Mouse (Mus musculus): ENCODE results near the gene Tmbim6.

Gene Tmbim6

DNA sequence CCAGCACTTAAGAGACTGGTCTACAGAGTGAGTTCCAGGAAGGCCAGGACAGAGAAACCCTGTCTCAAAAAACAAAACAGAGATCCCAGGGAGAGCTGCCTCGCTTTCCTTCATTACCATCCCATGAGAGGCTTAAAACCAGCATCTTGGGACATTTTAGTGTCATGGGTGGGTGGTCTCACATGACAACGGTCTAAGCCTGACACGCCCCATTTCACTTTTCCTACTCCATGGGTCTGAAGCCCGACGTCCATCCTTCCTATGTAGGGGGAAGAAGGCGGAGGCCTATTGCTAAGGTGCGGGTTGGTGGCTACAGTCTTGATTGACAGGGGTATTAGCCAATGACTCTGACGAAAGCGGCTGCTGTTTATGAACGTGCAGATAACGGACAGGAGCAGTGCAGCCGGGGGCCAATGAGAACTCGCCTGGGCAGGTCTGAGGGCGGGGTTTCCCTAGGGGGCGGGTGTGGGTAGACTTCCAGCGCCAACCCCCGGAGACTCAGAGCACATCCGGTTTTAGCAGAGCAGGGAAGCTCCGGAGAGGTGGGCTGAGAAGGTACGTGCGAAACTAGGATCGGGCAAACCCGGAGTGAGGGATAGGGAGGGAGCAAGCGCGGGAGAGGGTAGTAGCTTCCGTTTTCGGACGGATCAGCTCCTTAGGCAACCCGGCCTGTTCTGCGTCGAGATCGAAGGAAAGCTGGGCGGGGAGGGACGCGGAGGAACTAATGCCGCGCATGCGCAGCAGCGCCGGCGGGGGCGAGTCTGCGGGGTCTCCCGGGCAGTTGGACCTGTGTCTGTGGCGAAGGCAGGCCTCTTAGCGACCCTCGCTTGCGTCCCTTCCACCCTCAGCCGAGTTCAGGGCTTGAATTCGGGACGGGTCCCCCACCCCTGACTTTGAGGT is at the start of gene Tmbim6:
TSS of gene Tmbim6 (plus strand) at position 397 of the 900 bp plus-strand sequence.
- peak; percentile 100 for DNase-seq (ENCODE audit: low read depth, low spot score)

- no peak for DNase-seq (ENCODE audit: low read depth, low spot score)
Observed at GRCm38 (mm10) chr15:99343414-99344147, 49.1 kb upstream of the Tmbim6 start.

GRCm38 (mm10) chr15:99344148-99344870 is 48.4 kb upstream of the Tmbim6 start:
- no peak for DNase-seq (ENCODE audit: low read depth, low spot score)

GRCm38 (mm10) chr15:99344961-99345360 is 47.7 kb upstream of the Tmbim6 start:
- no peak for DNase-seq (ENCODE audit: low read depth, low spot score)

DNA sequence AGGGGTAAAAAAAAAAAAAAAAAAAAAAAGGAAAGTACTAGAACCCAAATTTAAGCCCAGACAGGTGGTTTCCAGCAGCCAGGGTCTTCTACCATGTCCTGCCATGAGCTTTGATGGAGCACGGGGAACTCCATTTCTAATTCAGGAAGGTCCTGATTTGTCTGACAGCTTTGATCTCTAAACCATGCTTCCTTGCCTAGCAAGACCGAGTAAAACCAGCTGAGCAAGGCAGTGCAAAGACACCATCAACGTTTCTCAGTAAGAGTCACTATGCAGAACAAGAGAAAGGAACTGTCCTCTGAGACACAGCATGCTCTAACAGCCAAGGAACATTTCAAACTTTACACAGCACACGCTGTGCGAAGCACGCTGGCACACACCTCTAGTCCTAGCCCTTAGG is 41.1 kb upstream of the Tmbim6 start:
- no peak for DNase-seq (ENCODE audit: low read depth, low spot score)

GRCm38 (mm10) chr15:99352306-99352705 is 40.4 kb upstream of the Tmbim6 start:
- no peak for DNase-seq (ENCODE audit: low read depth, low spot score)

- DNase-seq (ENCODE audit: low read depth, low spot score) = no peak
Observed at GRCm38 (mm10) chr15:99355660-99356059, 37.0 kb upstream of the Tmbim6 start.

GRCm38 (mm10) chr15:99356462-99356861 is 36.2 kb upstream of the Tmbim6 start:
- no peak for DNase-seq (ENCODE audit: low read depth, low spot score)

DNA sequence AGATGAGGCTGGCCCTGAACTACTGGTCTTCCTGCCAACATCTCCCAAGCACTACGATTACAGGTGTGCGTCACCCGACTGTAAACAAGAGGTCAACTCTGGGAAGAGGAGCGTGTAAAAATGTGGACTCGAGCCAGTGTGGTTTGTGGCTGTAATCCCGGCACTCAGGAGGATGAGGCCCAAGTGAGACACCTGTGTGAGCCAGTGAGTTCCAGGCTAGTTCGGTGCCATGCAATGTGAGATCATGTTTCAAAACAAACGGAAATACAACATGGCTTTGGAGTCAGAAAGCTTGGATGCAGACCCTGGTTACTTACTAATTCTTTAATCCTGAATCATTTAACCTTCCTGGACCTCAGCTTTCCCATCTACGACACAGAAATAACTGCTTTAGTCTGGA is 33.7 kb upstream of the Tmbim6 start:
- DNase-seq (ENCODE audit: low read depth, low spot score) = no peak

DNA sequence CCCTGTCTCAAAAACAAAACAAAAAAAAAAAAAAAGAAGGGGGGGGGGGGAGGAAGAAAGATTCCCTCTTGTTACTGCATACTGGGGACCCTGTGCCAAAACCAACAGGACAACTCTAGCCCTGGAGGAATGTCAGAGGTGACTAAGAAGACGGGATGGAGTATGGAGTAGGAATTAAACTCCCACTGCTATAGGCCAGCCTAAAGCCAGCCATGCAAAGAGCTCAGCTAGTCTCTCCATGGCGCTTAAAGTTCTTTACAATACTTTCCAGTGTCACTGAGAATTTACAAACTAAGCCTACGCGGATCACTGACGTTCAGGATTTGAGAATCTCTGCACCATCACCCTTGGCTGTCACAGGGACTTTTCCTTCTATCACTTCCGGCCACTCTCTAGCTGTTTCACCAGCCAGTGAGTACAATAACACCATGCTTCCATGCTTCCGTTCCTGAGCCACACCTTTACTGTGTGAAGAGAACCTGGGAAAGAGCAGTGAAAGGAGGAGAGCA is 28.6 kb upstream of the Tmbim6 start:
- DNase-seq (ENCODE audit: low read depth, low spot score) = no peak

- peak; percentile 23 for DNase-seq (ENCODE audit: low read depth, low spot score)
Observed at GRCm38 (mm10) chr15:99364921-99365320, 27.8 kb upstream of the Tmbim6 start.

GRCm38 (mm10) chr15:99368583-99369266 is 24.0 kb upstream of the Tmbim6 start:
- no peak for DNase-seq (ENCODE audit: low read depth, low spot score)

- DNase-seq (ENCODE audit: low read depth, low spot score) = peak; percentile 17
Observed at GRCm38 (mm10) chr15:99369391-99370171, 23.1 kb upstream of the Tmbim6 start.

DNA sequence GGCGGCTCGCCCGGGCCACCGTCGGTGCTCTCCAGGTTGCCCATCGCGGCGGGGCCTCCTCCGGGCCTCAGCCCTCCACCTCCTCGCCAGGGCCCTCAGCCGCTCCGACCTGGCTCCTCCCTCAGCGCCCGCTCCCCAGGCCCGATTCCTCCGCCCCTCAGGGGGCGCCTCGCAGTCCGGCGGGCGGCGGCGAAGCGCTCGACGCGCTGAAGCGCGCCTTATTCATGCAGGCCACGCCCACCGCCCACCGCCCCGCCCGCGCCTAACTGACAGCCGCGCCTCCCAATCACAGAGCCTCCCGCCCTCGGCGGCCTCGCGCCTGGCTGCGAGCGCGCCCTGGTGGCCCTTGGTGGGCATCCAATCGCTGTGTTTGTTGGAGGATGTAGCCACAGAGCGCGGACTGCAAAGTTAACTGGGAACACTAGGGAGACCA is 22.4 kb upstream of the Tmbim6 start, which contains the start of gene Fmnl3:
TSS of gene Fmnl3 (minus strand) at position 224 of the 433 bp plus-strand sequence.
- DNase-seq (ENCODE audit: low read depth, low spot score) = peak; percentile 97

DNA sequence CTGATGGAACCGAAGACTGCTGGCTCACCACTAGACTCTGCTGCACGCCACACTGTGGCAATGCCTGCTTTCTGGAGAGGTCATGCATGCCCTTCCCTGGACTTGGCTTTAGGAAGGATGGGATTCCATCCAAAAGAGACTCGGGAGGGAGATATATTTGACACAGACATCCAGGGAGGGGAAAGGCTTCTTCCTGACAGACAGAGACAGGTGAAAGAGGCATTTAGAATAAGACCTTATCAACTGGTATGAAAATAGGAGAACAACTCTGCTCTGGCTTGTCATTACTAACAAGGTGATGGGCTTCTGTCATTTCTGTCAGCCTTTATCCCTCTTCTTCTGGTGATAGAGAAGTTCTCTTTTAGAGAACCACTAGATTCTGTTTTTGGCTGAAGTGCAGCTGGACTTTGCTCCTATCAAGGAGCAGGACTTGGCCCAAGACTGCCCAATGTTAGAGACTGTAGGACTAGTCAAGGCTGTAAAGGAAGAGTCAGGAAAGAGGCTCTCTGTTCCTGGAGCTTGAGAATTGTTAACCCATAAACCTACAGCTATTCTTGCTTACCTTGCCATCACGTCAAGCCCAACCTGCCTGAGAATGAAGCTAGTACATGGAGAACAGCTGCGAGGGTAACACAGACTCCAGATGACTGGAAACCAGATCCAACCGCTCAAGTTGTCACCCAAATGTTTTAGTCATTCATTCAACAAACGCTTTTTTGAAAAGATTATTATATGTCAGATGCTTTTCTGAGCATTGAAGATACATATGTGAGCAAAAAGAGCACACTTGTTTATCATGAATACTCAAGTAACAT is 20.9 kb upstream of the Tmbim6 start:
- no peak for DNase-seq (ENCODE audit: low read depth, low spot score)

- no peak for DNase-seq (ENCODE audit: low read depth, low spot score)
Observed at GRCm38 (mm10) chr15:99372761-99373160, 19.9 kb upstream of the Tmbim6 start.

DNA sequence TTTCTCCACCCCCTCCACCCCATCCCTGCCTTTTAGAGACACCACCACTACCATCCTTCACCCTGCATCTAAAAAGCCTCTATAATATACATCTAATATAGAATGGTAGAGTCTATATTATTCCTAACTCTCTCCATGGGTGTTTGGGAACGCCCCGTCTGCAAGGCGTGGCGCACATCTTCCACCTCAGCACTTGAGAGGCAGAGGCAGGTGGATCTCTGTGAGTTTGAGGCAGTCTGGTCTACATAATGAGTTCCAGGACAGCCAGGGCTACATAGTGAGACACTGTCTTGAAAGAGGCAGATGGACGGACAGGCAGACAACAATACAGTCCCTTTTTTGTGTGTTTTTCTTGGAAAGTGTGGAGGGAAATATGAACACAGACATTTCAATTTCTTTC is 17.6 kb upstream of the Tmbim6 start:
- DNase-seq (ENCODE audit: low read depth, low spot score) = no peak

DNA sequence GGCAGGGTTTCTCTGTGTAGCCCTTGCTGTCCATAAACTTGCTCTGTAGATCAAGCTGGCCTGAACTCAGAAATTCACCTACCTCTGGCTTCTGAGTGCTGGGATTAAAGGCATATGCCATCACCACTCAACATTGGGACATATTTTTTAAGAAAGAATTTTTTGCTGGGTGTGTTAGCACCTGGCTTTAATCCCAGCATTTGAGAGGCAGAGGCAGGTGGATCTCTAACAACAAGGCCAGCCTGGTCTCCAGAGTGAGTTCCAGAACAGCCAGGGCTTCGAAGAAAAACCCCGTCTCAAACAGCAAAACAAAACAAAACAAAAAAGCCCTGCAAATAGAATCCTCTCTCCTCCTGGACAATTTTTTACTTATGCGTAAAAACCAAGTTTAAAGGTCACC is 17.1 kb upstream of the Tmbim6 start:
- DNase-seq (ENCODE audit: low read depth, low spot score) = no peak

GRCm38 (mm10) chr15:99376240-99376639 is 16.4 kb upstream of the Tmbim6 start:
- no peak for DNase-seq (ENCODE audit: low read depth, low spot score)

Data from ES-CJ7 (cell line).